Mouse (Mus musculus) left cerebral cortex, adult 9 months (tissue): Measurements from ENCODE around the gene Vps52.
"Not testable (repeated sequence)": the region's sequence is repeated elsewhere in the genome, so short reads cannot be mapped to it uniquely, and the experiment has no call there.

Experiments
- DNase-seq, 2 experiments: peaks; one replicate each; pipeline ENCODE4 v3.0.0; 2022; ENCODE audit warnings: low spot score in 2 of 2

Vps52 gene

DNA sequence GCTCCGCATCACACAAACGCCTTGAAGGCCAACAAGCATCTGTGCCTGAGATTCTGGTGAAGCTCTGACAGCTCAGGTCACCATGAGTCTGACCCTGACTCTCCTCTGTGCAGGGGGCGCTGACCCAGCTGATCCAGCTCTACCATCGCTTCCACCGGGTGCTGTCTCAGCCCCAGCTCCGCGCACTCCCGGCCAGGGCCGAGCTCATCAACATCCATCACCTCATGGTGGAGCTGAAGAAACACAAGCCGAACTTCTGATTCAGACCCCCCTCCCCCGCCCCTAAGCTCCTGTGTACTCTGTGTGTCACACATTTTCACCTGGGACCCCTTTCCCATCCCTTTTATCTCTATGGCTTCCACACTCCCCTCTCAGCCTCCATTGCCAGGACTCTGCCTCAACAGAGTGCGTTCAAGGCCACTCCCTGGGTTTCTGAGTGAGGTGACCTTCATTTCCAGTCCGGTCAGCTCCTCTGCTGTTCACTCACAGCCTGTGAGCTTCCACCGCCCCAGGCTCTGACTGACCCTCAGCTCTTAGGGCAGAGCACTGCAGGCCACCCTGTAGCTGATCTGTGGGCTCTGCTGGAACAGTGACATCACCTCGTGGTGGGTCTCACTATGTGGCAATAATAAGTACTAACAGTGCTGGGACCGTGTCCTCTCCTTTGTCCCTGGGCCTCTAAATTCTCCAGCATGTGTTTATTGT lies 10.4 kb downstream of the Vps52 start:
- DNase-seq: no peak

DNA sequence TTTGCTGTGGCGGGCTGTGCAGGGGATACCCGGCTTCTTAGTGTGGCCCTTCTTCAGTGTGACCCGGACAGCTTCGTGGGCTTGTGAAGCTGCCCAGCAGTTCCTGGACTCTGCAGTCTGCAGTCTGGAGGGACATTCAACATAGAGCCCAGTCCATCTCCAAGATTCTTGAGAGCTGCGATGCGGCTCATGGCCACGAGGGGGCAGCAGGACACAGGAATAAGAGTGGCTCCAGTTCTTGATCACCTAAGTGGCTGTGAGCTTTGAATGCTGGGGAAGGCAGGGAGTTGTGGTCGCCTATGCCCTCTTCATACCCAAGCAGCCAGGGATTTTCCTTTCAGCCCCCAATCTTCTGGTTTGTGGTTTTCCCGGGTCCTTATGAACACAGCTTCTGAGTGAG lies 12.9 kb downstream of the Vps52 start:
- peak in 1 of 2 experiments; percentile 83 for DNase-seq

- DNase-seq: no peak
Observed at GRCm38 (mm10) chr17:33968927-33969326, 13.3 kb downstream of the Vps52 start.

- no peak for DNase-seq
Observed at GRCm38 (mm10) chr17:33969394-33969793, 13.8 kb downstream of the Vps52 start.

DNA sequence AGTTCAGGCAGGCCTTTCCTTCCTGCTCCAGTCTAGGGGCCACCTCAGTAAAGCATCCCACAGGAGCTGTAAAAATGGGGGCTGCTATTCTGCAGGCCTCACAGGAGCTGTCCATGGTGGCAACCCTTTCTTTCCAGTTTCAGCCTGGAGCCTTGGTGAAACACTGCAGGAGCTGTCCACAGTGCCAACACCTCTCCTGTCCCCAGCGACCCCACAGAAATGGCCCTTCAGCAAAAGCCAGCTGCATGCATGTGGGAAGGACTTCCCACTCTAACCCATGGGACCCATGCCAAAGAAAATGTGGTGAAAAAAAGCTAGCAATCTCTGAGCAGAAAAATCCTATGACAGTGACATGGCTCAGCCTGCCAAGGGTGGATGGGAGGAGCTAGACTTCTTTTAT lies 17.1 kb downstream of the Vps52 start:
- no peak for DNase-seq

- no peak for DNase-seq
Observed at GRCm38 (mm10) chr17:33973572-33973971, 18.0 kb downstream of the Vps52 start.

DNA sequence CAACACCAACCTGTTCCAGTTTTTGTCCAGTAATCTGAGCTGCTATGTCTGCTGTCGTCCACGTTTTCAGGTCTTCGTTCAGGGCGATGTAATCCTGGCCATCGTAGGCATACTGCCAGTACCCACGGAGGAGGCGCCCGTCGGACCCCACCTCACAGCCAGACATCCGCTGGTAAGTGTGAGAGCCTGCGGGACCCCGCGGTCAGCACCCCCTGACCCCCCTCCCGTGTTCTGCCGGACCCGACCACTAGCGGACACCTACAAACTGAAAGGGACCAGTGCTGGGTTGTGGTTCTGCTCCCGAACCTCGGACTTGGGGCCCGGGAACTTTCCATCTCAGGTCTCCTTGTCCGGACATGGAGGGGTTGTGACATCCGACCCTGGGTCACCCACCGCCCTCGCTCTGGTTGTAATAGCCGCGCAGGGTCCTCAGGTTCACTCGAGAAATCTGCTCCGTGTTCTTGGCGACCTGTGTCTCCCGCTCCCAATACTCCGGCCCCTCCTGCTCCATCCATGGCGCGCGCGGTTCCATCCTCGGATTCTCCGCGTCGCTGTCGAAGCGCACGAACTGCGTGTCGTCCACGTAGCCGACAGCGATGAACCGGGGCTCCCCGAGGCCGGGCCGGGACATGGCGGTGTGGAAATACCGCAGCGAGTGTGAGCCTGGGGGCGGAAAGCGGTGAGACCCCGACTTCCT lies 22.4 kb downstream of the Vps52 start:
- no peak for DNase-seq

- DNase-seq: peak; percentile 52 to 65
Observed at GRCm38 (mm10) chr17:33978631-33979031, 23.0 kb downstream of the Vps52 start.

GRCm38 (mm10) chr17:33979512-33980050 lies 24.0 kb downstream of the Vps52 start:
- DNase-seq: no peak

DNA sequence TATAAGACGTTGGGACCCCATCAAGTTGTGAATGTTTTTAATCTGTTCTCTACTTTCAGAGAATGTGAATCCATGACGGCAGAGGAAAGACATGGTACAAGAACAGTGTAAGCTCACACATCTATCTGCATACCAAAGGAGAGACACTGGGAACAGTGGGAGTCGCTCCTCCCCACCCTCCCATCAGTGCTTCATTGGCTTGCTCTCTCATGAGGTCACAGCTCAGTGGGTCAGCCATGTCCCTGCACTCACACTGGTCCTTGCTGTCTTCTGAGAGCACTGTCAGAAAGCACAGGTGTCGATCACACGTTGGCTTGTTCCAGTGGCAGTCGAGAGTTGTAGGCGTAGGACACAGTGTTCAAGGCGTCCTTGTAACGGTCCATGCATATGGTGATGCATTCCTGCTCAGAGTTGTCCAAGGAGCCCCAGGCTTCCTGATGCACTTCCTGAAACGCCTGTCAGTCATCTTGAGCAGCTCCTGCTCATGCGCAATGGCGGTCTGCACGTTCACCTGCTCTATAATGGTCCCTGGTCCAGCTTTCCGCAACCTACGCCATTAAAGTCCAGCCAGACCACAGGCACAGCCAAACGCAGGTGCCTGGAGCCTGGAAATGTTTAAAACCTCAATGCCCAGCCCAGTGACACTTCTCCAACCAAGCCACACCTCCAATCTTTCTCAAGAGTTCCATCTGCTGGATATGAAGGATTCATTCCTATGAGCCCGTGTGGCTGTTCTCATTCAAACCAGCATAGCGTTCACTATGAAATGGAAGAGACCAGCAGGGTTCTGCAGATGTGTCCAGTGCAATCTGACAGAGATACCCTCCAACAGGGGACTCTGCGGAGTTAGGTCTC lies 24.8 kb downstream of the Vps52 start:
- no peak for DNase-seq

GRCm38 (mm10) chr17:33981192-33981909 lies 25.7 kb downstream of the Vps52 start:
- peak; percentile 88 to 95 for DNase-seq

- peak in 1 of 2 experiments; percentile 61 for DNase-seq
Observed at GRCm38 (mm10) chr17:33982136-33982535, 26.5 kb downstream of the Vps52 start.

GRCm38 (mm10) chr17:33991788-33992664 lies 36.4 kb downstream of the Vps52 start:
- peak in 1 of 2 experiments; percentile 14 for DNase-seq

- DNase-seq: no peak
Observed at GRCm38 (mm10) chr17:33994959-33995358, 39.3 kb downstream of the Vps52 start.

- no peak for DNase-seq
Observed at GRCm38 (mm10) chr17:33995651-33996050, 40.0 kb downstream of the Vps52 start.

- not testable (repeated sequence) for DNase-seq
Observed at GRCm38 (mm10) chr17:33997025-33997424, 41.4 kb downstream of the Vps52 start.

GRCm38 (mm10) chr17:33998697-33999096 lies 43.1 kb downstream of the Vps52 start:
- DNase-seq: not testable (repeated sequence)

GRCm38 (mm10) chr17:33999341-34000149 lies 43.9 kb downstream of the Vps52 start:
- DNase-seq: no peak

DNA sequence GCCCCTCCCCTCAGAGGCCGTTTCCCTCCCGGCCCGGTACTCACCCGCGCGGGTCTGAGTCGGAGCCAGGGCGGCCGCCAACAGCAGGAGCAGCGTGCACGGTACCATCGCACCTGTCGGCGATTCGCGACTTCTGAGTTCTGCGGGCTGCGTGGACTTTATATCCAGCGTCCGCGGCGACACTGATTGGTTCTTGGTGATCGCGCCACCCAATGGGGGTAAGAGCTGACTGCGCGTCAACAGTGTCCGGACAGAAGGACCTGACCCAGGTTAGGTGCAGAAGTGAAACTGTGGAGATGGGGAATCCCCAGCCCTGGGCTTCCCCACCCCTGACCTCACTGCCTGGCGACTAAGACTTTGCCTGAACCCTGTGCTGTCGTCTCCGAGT lies 44.5 kb downstream of the Vps52 start, which contains the start of gene H2-K1:
Gene H2-K1 (minus strand): TSS at position 198 of the 388 bp plus-strand sequence.
- DNase-seq: peak; percentile 47 to 84
